Comparison of ENCODE assay signal across 1 mouse cellular context in the genomic region with DNA sequence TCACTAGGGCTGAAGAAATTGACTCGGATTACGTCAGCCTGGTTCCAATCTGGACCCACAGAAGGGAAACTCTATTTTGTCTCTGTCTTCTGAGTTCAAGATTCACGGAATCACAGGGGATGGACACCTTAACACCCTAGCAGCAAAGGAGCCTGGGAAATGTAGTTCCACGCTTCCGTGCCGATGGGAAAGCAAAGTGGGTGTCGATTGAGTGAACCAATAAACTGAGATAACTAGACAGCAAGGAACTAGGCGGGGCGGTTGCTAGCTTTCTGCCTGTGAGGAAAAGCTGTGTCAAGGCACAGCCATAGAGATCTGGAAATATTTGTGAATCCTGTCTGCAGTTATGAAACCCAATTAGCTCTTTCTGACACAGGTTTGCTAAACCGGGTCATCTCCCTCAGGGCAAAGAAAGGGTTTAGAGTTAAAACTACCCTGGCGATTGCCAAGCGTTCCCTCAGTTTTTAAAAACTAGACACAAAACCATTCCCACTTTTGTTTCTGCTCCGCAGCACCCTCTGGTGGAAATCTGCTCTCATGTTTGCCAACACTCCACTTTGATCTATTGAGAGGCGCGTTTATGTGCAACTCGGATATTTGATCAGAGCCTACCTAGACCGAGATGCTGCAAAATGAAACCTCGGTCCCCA.
TF ChIP-seq lines count a peak whose summit lies in the region.

No protein-coding gene starts in this region.

TF ChIP-seq in C2C12, 6 proteins besides CTCF, POLR2A, EP300 and RAD21 (continued from another document):
- no peak for TF ChIP-seq MAX (IDR thresholded peaks at IDR 0.05)
- no peak for TF ChIP-seq USF1 (IDR thresholded peaks at IDR 0.05; ENCODE audit: low read depth)
- TF ChIP-seq CEBPB (IDR thresholded peaks at IDR 0.05; ENCODE audit: low read depth): no peak
